Mouse (Mus musculus) small intestine, adult 2 months (tissue): ENCODE results near the gene Uckl1.

Source experiments
- CTCF ChIP-seq: fragments of 200-500 bp; IDR thresholded peaks from 2 replicates; pipeline ENCODE4 v1.5.1; 2012; ENCODE audit warnings: low read depth, mild to moderate bottlenecking, control low read depth, inconsistent platforms, low read length, moderate library complexity, mixed read lengths; ENCODE audit not compliant: insufficient replicate concordance, insufficient read length; ENCODE audit errors: extremely low read depth
- POLR2A ChIP-seq: fragments of 200-500 bp; IDR thresholded peaks from 2 replicates; pipeline ENCODE4 v1.6.1; 2012; ENCODE audit warnings: low read depth, mild to moderate bottlenecking, control low read depth, inconsistent platforms, low read length, moderate library complexity

GRCm38 (mm10) chr2:181520118-181520935 lies 64.4 kb downstream of the Uckl1 start, which contains the start of gene Dnajc5:
- TF ChIP-seq CTCF (no peak), POLR2A (peak; percentile 54)
